Mouse (Mus musculus) erythroblast, adult 5-6 weeks (primary cell): ENCODE results near the gene Apoc1. TPM values are rescaled to one million over a fixed set of nuclear protein-coding genes. Genes with fewer than 3 reads are reported as not detected.

Experiments used
- ATAC-seq: replicated peaks from 2 replicates; pipeline ENCODE4 v1.8.0; 2016; ENCODE audit warnings: moderate number of reproducible peaks, mild to moderate bottlenecking, moderate TSS enrichment, inconsistent platforms; ENCODE audit not compliant: poor library complexity, low FRiP score, severe bottlenecking
- total RNA-seq, 2 experiments: library from RNA; stranded (forward) in 1 of 2; stranded (reverse) in 1 of 2; fragments of 150-400 nt in 1 of 2; fragments of 200-764, 138-1000 nt in 1 of 2; gene quantifications; 2 replicates each; pipeline versions ENCODE4 v1.2.3 to v1.2.4; 2015 to 2017; ENCODE audit warnings: low replicate concordance in 2 of 2

The Apoc1 gene
- 5.8 TPM in 1 of 2 replicates, not detected in the other for total RNA-seq (2015; ENCODE audit: low replicate concordance)
- 3.6 TPM in 1 of 2 replicates, not detected in the other for total RNA-seq (2017; ENCODE audit: low replicate concordance)

DNA sequence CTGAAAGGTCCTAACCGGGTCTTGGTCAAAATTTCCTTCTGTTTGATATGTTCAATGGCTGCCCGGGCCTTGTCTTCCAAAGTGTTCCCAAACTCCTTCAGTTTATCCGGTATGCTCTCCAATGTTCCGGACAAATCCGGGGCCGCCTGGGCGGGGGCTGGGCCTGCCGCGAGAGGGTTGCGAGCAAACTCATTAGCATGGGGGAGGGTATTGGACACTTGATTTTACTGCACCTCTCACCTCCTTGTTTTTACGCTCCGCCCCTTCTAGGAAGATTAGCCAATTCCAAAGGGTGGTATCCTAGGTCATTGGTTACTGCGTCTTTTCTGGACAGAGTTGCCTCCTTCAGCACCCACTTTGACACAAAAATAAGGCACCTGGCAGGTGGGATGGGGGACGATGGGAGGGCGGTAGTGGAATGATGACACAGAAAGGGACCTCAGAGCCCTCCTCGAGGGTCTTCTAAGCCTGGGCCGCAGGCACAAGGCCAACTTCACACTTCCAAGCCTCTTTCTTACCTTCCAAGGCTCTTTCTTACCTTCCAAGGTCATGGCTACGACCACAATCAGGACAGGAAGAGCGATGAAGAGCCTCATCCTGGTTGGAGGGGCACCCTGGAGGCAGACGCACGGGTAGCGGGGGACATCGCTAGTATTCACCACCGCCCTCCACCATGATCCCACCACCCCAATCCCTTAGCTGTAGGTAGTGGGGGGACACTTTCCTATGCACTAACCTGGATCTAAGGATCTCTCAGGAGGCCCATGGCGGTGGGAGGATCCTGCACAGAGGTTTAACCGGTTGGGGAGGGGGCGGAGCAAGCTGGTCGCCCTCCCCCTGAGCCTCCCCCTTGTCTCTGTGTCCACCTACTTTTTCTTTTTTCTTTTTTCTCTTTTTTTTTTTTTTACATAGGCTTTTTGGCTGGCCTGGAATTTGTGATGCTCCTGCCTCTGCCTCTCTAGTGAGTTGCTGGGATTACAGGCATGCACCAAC is at the start of gene Apoc1:
Gene Apoc1, minus strand, starts transcription at position 788 of the 993 bp plus-strand sequence.
- no peak for ATAC-seq

GRCm38 (mm10) chr7:19741329-19742031 is 49.0 kb upstream of the Apoc1 start:
- no peak for ATAC-seq

DNA sequence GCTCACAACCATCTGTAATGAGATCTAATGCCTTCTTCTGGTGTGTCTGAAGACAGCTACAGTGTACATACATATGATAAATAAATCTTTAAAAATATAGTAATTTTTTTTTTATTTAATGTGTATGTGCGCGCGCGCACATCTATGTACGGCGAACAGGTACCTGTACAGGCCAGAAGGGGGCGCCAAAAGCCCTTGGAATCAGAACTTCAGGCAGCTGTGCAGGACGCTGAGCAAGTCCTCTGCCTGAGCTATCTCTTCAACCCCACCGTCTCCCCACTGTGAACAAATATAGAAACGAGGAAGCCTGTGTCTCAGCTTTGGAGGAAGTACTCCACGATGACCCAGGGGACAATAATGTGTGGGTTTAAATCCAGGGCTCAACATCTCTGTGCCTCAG is 47.8 kb upstream of the Apoc1 start:
- ATAC-seq = no peak

- ATAC-seq = no peak
Observed at GRCm38 (mm10) chr7:19738771-19739170, 46.3 kb upstream of the Apoc1 start.

DNA sequence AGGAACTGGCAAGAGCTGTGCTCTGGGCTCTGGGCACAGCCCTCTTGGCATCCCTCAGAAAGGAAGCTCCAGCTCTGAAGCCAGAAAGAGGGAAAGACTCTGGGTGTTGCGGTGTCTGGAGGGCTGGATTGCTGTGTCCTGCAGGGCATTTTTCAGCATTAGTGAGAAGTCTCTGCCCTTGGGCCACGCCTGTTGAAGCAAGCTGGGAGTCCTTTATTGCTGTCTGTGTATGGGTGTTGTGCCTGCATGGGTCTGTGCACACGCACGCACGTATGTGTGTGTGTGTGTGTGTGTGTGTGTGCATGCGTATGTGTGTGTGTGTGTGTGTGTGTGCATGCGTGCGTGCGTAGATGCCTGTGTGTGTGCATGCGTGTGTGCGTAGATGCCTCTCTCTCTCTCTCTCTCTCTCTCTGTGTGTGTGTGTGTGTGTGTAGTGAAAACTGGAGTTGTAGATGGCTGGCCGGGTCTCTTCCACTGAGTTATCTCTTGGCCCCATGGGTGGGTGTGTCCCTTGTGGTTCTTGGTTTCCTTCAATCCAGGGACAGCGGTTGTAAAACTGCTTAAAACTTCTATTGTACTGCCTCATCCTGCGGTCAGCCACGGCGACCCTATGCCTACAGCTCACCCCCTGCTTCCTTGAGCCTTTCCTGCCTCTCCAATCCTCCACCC is 44.1 kb upstream of the Apoc1 start:
- peak; percentile 70 for ATAC-seq

DNA sequence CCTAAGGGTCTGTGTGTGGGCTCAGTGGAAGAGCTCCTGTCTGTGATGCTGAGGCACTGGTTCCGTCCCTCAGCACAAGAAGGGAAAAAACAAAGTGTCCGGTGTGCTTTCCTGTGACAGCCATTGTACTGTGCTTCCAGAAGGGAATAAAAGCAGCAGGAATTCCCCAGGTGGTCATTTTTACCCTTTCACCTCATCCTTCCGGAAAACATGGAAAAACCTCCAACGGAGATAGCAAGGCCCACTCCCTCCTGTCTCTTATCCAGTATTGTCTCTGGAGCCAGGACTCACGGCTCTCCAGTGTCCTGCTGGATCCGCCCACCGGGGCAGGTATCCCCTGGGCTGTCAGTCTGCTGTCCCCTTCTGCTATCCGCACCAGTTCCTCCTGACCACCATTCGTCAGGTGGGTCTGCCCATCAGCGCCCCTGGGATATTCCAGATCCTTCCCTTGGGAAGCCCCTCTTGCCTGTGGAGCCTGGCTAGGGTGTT is 41.8 kb upstream of the Apoc1 start:
- no peak for ATAC-seq

DNA sequence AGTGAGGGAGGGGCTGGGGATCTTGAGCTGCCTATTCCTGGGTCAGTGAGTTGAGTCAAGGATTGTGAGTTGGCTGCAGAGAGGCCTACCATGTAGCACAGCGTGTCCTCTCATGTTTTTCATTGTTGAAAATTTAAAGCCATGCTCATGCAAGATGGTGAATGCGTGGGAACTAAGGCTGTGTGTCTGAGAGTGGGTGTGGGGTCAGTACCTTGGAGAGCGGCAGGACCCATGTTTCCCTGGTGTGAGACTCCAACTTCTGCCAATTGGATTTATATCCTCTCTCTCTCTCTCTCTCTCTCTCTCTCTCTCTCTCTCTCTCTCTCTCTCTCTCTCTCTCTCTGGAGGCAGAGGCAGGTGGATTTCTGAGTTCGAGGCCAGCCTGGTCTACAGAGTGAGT is 34.1 kb upstream of the Apoc1 start:
- no peak for ATAC-seq

DNA sequence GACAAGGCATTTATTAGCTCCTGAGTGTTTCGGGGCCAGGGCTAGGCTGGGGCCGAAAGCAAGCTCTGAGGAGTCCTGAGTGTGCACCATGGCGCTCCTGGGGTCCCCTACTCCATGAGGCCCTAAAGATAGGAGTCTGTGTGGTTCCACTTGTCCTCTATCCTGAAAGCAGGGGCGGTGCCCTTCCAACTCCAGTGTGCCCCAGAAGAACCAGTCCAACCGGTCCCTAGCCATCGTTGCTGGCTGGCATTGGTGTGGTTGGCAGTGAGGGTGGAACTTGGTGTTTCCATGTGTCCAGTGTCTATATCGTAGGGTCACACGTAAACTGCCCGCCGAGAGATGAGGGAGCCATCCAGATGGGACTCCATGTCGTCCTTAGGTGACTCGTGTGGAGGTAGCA is 31.7 kb upstream of the Apoc1 start:
- no peak for ATAC-seq

GRCm38 (mm10) chr7:19722754-19723195 is 30.3 kb upstream of the Apoc1 start:
- no peak for ATAC-seq

DNA sequence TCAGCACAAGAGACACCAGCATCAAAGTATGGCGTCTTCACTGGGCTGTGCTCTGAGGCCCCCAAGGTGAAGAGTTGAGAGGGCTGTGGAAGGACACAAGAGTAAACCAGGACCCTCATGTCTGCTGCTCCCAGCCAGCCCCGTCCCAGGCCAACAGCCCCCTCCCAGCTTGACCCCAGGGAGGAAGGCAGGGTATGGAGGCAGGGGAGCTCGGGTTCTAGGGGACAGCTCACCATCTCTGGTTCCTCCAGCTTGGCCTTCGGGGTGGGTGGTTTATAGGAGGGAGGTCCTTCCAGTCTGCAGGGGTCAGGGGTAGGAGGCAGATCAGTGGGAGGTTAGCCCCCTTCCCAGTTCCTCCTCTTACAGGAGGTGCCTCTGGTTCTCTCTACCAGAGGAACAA is 26.7 kb upstream of the Apoc1 start:
- ATAC-seq = no peak

DNA sequence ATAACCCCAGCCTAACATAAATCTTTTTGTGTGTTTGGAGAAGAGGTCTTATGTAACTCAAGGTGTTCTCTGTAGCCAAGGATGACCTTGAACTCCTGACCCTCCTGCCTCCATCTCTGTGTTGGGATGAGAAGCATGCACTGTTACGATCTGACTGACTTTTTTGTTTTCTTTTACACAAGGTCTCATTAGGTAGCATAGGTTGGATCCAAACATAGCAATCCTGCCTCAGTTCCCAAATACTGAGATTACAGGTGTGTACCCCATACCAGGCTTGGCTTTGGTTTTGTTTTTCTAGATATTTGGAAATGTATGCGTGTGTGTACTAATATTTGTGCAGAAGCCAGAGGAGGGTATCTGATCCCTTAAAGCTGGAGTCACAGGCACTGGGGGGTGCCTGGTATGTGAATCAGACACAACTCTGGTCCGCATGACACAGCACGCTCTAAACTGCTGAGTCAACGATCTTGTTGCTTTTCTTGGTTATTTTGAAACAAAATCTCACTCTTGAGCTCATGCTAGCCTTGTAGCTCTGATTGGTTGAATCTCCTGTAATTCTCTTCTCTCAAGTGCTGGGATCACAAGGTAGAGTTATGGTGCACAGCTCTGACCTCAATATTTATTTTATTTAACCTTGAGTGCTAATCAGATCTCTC is 26.0 kb upstream of the Apoc1 start:
- ATAC-seq = no peak

DNA sequence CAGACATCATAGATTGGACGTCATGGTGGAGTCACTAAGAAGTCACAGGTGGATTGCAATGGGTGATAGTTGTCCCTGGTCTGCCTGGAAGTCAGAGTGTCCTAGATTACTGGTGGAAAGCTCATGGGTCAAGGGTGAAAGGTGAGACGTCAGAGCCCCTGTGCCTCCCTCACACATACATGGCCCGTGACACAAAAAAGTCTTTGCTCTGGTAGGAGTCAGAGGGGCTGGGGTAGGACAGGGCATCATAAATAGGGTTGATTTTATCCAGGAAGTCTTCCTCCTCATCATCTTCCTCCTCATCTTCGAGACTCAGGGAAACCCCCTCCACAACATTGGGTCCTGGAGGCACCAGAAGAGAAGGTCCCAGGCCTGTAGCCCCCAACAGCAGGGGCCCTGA is 24.9 kb upstream of the Apoc1 start:
- ATAC-seq = no peak

- no peak for ATAC-seq
Observed at GRCm38 (mm10) chr7:19716822-19717221, 24.4 kb upstream of the Apoc1 start.

DNA sequence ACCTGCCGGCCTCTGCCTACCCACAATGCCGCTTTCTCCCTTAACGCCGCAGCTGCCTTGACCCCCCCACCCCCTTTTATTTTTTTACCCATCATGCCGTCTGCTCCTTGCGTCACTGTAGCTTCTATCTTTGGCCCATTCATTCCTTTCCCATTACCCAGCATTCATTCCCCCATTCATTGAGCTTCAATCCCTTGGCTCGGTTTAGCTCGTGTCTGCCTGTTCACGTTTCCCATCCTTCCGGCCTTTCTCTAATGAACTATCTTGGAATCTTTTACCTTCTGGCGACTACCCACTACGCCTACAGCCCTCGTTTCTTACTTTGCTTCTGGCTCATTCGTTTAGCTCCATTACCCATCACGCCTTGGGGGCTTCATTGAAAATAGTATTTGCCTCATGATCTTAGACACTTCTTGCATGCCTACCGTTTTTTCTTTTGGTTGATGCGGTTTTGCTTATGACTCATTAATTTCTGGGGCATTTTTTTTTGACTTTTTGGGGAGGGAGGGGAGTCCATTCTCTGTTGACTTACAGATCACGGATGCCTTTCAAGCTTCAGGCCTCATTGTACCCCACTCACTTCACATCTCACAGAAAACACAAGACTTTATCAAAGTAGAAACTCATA is 23.7 kb upstream of the Apoc1 start:
- peak; percentile 27 for ATAC-seq

- peak; percentile 93 for ATAC-seq
Observed at GRCm38 (mm10) chr7:19715239-19716054, 23.0 kb upstream of the Apoc1 start, which contains the start of gene Tomm40. Tomm40 (minus strand) TSS chr7:19715438.

DNA sequence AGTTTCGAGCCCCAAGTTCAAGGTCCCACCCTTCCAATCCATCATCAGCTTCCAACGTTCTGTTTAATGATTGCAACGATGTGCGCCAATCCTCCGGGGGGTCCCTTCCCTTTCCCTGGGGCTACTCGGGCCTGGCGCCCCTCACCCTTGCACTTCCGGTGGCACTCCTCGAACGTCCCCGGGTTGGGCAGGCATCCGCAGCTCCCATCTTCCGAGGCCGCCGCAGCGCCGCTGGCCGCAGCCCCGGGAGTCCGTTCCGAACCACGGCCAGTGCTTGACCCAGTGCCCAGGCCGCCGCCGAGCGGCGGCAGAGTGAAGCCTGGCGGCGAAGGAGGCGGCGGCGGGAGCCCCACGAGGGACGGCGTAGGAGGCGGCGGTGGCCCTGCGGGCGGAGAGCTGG is 22.4 kb upstream of the Apoc1 start:
- no peak for ATAC-seq

GRCm38 (mm10) chr7:19713598-19713997 is 21.1 kb upstream of the Apoc1 start:
- no peak for ATAC-seq

DNA sequence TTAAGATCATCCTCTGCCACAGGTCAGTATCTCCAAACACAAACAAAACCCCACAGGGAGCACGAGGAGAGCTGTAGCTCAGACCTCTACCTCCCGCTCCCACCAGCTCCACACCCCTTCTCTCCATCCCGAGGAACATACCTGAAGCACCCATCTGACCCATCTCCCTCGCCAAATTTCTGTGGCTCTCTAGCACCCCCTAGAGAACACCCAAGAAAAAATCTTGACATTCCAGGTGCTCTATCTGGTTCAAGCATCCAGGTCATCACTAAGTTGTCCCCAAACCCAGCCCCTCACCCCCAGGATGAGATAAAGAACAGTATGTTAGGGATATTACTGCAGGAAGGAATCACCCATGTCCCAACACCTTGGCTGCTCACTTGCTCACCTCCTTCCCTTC is 20.7 kb upstream of the Apoc1 start:
- ATAC-seq = no peak
